Mouse (Mus musculus) thymus, adult 18-20 months (tissue): Measurements from ENCODE around the gene Auts2.

Source experiments
- DNase-seq, 2 experiments: peaks; one replicate each; pipeline ENCODE4 v3.0.0; 2022; ENCODE audit warnings: mixed read lengths in 2 of 2

Auts2 gene

DNA sequence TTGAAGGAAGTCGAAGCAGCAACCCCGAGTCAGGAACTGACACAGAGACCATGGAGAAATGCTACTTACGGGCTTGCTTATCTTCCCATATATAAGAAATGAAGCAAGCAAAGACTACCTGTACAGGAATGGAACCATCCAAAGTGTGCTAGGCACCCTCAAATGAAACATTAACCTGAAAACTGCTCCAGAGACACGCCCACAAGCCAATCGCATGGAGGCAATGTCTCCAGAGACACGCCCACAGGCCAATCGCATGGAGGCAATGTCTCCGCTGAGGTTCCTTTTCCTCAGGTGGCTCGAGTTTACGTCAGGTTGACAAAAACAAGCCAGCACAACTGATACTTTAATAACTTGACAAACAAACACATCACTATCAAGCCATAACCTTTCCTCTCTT lies 379.2 kb downstream of the Auts2 start:
- DNase-seq = no peak

DNA sequence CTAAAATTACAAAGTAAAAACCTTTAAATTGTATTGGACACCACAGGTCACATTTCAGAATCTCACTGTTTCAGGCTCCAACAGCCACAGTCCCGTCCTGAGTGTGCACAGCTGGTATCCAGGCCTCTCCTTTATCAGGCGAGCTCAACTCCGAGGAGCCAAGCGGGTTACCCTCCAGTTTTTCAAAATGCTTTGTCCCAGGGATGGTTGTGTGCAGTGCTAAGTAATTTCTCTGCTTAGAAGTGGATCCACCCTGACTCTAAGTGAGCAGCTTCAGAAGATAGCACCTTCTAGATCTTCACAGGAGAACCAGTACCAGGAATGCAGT lies 381.0 kb downstream of the Auts2 start:
- DNase-seq = no peak

DNA sequence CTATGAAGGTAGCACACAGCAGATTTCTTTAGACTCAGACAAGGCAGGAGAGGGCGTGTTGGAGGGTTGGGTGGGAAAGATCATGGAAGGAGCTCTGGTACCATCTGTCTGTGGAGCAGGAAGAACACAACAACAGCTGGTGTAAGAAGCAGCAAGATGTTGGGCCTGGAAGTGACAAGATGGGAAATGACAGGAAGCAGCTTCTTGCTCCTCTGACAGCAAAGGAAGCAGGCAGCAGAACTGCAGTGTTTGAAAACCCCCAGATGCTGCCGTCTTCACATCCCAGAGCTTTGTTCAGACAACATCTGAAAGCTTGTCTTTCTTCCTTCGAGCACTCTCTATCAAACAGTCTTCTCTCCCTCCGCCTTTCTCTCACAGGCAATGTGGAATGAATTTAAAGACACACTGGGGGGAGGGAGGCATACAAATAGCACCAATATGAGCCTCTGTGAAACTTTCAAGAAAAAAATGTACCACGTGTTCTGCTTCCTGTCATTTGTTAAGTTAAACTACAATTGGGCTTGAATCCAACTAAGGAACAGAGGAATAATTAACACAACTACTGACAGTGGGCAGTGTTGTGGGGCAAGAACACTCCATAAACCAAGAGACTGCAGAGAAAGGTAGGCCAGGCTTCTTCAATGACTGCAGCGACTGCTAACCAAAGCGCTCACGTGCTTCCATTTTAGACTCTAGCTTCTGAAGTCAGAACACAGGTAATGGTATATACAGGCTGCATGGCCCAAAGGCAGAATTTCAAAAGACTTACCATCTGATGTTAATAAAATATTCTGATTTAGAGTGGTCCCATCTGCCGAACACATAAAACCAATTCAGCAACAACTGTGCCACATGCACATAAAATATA lies 381.6 kb downstream of the Auts2 start:
- DNase-seq = no peak

DNA sequence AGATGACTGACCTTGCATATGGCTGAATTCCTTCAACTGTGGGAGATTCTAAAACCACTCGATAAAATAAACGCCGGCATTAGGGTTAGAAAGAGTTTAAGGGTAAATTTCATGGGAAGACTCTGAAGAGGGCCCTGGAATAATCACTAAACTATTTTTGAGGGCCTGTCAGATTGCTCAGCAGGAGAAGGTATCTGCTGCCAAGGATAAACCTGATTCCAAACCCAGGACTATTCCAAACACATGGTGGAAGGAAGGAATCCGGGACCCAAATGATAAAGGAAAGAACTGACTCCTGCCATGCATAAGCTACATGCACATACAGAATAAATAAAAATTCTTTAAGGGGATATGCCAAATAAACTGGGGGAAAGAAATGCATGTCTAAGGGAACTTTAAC lies 399.0 kb downstream of the Auts2 start:
- DNase-seq = no peak

DNA sequence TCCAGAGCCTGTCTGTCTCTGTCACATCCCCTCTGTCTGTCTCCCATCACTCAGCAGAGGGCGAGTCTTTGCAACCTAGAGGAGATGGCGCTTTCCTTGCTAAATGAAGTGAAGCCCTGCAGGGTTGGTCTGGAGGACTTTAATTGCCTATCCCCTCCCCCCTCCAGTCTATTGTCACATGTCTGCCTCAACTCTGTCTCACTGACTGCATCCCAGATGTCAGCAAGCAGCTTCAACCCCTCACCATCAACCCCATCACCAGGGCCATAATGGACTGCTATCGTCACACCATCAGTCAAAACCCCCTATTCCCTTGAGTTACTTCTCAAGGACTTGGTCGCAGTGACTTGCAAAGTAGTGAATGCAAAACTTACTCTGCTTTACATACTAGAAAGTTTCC lies 402.3 kb downstream of the Auts2 start:
- no peak for DNase-seq

DNA sequence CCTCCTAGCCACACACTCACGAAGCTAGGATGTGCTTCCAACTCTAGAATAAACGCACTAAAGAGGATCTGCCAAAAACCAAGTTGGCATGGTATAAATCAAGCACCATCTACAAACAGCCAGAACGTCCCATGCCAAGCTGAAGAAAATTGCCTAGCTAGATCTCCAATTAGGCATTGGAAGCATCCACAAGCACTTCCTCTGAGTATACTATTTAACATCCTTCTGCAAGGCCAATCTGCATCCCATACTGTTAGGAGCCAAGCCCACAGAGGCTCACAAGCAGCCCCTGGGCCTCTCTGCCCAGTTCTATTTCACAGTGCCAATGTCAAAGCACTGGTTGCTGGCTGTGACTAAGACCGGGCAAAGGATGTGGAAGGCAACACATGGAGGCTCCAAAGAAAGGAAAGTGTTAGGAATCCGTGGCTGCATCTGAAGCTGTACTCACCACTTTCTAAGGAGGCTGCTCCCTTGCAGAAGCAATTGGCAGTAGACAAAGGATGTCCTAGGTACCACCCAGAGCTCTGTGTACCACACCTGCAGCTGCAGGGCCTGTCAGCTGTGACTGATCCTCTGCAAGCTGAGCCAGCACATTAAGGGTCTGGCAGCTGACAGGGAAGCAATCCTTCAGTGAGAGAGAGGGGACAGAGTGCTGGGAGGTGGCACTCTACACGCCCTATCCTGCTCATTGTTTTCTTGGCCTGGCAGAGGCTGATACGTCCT lies 407.0 kb downstream of the Auts2 start:
- DNase-seq = no peak

DNA sequence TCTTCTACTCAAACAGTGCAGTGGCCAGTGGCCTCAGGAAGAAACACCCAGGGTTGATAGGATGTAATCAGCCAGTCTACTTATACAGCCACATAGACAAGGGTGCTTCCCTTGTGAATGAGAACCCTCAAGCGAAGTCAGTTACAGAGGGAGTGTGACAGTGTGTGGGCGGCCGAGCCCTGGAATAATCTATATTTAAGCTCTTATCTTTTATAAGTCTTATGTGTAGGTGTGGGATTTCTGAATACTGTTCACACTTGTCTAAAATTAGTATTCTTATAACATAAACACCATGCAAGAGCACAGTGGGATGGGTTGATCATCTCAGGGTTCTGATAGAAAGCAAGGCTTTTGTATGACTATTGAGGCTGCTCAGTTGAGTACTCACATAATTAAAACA lies 411.2 kb downstream of the Auts2 start:
- DNase-seq = no peak

DNA sequence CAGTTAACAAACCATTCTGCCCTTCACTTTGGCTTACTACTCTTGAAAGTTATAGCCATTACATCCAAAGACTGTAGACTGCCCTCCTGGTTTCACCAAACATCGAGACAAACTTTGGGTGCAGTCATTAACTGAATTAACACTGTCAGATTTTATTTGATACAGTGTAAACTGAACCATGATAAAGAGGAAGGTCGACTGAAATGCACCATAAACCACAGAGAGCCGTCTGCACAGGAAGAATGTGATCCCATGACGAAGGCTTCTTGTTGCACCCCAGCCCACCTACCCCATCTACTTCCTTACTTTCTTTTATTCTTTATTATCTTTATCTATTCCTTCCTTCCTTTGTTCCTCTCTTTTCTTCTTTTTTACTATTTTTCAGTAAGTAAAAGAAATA lies 412.6 kb downstream of the Auts2 start:
- no peak for DNase-seq

DNA sequence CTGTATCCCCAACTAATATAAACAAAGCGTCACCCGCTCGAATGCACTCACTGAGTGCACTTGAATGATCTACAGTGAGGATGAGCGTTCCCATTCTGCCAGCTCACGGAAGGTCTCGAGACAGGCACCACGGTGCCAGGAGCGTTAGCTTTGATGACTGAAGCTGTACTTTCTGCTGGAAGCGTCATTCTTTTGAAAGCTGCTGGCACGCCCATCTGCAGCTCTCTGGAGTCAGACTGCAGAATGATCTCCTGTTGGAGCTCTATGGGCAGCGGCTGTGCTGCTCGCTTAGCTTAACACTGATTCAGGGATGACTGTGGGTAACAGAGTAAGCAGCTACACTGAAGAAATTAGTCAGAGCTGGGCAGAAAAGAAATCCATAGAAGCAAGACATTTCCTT lies 416.5 kb downstream of the Auts2 start:
- no peak for DNase-seq

DNA sequence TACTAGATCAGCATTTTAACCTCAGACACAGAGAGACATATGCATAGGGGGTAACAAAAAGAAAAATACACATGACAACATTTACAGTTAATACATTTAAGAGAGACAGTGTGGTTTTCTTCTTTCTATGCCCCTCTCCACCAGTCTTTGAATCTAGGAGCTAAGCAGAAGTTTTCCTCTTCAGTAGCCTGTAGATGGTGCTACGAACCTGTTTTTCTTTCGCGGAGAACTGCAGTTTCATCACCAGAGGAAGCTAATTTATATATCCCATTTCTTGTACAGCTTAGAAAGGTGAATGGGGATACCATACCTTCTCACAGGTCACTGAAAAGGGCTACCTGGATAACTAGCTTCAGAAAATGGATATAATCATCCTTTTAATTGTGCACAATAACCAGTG lies 427.5 kb downstream of the Auts2 start:
- DNase-seq = no peak

DNA sequence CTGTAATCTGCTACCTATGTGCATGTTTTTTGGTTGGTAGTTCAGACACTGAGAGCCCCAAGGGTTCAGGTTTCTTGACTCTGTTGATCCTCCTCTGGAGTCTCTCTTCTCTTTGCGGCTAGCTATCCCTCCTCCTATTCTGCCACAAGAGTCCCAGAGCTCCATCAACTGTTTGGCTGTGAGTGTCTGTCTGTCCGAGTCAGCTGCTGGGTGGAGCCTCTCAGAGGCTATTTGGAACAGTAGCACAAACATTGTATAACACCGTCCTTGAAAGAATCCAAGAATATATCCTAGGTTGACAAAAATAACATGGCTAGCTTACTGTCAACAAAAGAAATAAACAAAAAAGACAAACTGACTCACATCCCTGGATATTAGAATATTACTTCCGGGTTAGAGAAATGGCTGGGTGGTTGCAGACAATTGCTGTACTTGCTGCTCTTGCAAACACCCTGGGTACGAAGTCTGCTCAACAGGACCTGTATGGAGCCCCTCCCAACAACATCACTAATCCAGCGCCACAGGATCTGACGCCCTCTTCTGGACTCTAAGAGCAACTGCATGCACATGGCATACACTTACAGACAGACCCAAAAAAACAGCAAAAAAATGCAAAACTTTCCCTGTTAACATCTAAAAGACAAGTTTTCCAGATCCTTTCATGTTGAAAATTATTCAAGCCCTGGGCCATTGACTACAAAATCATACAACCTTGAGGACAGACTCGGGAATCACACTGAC lies 428.4 kb downstream of the Auts2 start:
- DNase-seq = no peak

DNA sequence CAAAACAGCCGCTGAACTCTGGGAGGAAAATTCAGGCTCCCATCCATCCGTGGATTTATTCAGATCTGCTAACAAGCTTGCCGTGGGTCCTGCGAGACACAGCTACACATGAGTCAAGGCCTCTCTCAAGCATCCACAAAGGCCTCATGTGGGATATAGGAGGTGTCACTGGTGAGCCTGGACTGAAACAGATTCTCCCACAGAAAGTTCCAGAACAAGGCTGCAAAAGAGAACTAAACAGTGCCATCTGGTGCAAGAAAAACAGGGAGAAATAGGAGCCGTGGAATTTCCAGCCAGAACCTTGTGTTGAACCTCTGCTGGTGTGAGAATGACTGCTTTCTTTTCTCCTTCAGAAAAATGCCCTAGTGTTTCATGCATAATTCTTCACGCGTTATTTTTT lies 429.7 kb downstream of the Auts2 start:
- no peak for DNase-seq

DNA sequence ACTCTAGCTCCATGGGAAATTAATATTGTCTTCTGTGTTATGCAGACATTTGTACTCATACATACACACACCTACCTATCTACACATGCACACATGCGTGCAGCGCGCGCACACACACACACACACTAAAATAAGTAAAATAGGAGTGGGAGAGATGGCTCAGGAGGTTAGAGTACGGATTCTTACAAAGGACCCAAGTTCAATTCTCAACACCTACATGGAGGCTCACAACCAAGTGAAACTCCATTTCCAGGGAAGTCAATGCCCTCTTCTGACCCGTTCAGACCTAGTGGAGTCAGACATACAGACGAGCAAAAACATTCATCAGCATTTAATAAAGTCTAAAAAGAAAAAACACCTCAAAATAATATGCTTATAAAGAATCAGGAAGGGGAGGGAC lies 430.5 kb downstream of the Auts2 start:
- DNase-seq = no peak

DNA sequence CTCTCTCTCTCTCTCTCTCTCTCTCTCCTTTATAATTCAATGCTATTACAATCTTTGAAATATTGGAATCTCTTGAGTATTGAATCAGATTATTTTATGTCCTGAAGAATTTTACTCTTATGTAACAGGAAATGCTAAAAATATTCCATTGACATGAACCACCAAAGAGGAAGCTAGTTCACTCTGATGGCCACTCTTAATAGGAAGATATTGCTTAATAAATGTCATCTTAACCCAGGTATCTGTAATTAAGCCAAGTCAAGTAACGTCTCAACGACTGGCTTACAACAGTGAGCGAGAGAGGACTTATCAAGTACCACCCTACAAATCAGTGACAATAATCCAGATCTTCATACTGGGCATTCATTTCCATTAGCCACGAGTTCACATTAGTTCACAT lies 440.7 kb downstream of the Auts2 start:
- no peak for DNase-seq

DNA sequence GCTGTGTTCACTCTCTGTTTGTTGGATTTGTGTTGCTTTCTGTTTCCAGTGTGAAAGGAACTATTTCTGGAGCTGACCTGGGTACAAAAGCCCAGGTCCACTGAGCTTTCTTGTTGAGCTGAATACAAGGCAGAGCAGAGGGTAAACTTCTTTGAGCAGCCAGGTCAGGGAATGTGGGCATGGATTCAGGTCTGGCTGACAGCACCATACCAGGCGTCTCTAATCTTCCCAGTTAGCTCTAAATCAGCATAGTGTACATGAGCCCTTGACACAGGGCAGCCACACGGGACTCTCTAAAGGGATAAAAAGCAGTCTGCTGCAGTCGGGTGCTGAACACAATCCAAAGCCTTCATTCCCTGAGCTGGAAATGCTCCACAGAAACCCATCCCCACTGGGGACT lies 444.7 kb downstream of the Auts2 start:
- no peak for DNase-seq

DNA sequence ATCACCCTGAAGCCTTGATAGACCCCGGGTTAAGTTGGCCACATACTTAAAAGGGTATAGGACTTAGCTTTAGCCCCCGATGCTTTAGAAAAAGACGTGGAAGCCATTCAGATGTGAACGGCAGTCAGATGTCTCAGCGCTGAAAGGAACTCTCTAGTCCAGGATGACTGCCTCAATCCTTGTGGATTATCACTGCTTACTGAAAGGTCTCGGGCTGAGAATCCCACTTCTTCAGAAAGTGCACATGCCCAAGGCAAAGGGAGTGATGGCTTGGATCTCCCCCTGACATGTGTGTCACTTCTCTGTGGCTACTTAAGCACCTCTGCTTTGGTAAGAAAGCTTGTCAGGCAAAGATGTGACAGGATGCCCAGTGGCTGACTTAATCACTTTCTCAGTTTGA lies 450.4 kb downstream of the Auts2 start:
- no peak for DNase-seq

DNA sequence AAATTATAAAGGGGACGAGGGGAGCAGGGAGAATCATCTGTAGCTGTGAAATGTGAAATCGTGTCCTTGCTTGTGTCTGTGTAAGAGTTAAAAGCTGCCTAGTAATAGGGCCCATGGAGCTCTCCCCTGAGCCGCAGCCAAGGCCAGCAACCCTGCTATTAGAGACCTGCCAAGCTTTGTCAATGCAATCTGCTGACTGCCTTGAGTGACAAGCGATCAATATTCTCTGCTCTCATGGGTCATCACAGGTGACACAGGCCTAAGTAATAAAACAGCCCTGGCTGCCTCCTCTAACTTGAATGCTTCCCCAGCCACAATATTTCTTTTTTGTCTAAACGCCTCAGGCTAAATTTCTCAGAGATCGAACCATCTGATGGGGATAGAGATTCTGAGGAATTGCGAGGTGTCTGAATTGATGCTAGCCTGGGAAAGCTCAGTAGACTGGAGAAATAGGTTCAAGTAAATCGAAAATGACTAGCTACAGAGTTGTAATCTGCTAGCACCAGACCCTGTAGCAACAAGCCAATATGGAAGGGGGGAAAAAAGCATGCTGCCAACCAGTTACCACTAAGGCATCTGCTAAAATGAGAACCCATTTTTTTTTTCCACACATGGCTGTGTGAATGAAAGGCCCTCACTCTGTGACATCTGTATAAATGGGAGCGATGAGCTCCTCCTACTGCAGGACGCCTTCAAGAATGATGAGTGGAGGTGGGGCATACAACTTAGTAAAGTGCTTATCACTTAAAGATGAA lies 453.5 kb downstream of the Auts2 start:
- no peak for DNase-seq

DNA sequence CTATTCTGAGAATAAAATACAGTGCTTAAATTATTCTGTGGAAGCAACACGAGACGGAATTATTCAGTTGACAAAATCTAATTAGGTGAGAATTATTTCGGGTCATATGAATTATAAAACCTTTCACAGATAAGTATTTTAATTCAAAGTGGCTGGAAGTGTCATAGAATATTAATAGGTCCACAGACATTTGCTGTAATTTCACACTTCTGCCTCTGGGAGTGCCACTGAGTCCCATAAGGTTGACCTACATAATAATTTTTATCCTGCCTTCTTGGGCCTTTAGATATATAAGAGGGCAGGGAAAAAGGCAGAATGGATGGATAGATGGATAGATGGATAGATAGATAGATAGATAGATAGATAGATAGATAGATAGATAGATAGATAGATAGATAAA lies 454.6 kb downstream of the Auts2 start:
- no peak for DNase-seq

DNA sequence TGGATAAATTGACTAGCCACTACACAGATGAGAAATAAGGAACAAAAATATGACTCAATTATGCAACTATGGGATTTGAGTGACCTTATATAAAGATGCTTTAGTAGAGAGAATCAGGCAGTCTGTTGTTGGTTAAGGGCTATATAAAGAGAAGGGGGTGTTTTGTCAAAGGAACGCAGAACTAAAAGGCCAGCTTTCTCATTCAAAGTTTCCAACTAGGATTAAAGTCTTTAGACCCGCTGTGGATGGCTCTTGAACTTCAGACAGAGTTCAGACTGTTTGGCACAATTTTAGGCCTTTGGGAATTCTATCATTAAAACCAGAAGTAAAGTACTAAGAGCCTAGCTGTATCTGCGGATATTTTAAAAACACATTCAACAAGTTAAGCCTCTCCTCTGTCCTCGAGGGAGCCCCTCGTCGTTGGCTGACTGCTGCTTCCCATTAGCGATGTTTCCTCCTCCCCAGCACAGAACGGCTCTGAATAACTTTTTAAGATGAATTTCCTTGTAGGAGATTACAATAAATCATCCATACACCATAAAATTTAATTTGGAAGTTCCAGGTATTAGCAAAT lies 459.3 kb downstream of the Auts2 start:
- DNase-seq = no peak

DNA sequence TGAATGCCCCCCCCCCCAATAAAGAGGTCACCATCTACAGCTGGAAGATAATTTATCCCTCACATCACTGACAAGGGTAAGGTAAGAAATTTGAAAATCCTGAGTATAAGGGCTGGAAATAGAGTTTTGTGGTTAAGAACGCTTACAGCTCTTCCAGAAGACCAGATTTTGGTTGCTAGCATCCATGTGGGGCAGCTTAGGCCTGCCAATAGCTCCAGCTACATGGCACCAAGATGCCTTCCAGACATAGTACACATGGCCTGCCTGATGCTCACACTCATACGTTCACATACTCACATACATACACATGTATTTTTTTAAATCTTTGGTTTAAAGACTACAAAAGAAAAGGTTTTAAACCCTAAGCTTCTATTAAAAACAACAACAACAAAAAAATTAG lies 467.2 kb downstream of the Auts2 start:
- no peak for DNase-seq

DNA sequence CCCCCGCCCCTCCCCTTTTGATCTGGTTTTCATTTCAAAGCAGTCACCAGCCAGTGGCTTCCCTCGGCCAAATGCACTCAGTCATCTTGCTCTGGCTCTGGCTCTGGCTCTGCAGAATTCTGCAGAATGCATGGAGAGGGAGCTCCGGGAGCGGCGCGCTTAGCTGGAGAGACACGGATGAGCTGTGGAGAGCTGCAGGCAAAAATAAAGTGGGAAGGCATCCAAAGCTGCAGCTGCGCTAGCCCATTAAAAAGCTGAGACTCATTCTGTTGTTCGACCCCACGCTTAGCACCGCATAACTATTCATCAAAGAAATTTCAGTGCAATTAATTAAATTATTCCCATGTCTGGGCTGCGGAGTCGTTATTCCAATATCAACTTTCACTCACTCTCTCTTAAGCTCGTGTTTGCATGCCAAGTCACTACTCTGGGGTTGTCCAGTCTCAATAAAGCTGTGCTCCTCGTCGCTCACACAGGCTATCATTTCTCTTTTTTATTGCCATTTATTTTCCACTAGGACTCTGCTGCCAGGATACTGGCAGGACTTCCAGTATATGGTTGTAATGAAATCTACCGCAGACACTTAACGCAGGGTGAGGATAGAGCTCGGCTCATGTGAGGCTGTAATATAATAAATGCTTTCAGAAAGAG lies 468.3 kb downstream of the Auts2 start:
- DNase-seq = no peak

DNA sequence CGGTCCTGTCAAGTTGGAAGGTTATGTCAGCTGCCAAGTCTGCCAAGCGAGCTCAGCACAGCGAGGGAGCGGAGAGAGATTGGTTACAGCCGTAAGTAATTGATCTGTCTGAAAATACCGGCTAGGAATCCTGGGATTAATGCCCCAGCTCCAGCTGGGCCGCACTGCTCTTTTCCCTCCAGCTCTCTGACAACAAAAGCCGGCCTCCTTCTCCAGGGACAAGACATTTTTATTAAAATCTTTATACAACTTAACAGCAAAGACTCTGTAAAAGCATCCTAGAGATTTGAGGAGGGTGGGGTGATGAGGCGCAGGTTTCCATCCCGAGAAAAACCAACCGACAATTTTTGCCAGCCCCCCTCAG lies 468.8 kb downstream of the Auts2 start:
- DNase-seq = no peak
